Mouse (Mus musculus) c-Kit-negative CD71-positive TER-119-positive erythroid progenitor cells, embryonic 14.5 days (primary cell): ENCODE measurements around the gene Vwa3b.

Experiments used
- DNase-seq: peaks from one replicate; pipeline ENCODE4 v3.0.0-alpha.2; 2013; ENCODE audit warnings: low read depth, low spot score

Vwa3b gene

DNA sequence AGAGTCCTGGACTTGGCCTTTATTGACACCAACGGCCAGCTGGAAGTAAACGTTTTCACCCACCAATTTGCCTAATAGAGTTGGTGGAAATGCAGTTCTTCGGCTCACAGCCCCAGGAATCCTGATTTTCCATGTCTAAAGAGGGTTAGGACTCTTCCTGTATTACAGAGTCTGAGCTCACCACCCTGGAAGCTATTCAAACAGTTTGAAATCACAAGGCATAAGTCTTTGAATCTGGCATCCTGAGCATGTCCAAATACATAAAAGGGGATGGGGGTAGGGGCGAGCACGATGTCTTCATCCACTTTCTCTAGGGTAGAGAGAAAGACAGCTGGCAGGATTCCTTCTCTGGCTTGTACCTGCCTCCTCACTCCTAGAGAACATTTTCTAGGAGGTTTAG lies 34.5 kb downstream of the Vwa3b start:
- no peak for DNase-seq

DNA sequence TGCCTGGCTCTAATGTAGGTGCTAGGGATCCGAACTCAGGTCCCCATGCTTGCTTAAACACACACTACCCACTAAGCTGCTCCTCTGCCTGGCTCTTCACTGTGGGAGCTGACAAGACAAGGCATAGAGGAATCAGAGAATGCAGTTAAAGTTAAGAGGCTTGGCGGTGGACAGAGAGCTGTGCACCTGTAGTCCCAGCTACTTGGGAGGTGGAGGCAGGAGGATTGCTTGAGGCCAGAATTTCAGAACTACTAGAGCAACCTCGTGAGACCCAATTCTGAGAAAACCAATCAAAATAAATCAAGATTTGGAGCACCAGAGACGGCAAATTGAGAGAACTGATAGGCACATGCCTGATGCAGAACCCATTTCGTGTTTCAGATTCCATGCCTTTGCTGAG lies 36.7 kb downstream of the Vwa3b start:
- DNase-seq = no peak

DNA sequence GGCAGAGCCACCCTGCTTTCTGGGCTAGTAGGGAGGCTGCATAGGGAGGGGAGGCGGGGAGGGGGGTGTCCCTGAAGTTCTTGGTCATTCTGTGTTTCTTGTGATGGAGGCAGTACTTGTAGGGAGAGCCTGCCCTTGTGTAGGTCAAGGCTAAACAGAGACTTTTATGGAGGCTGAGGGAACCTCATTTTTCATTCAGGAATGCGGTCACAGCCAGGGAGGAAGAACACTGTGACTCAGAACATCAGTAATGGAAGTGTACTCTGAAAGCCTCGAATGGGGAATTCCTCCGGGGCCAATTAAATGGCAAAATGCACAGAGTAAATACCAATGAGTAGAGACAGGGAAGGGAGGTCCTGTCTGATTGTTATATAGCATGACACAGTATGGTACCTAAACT lies 37.4 kb downstream of the Vwa3b start:
- no peak for DNase-seq

DNA sequence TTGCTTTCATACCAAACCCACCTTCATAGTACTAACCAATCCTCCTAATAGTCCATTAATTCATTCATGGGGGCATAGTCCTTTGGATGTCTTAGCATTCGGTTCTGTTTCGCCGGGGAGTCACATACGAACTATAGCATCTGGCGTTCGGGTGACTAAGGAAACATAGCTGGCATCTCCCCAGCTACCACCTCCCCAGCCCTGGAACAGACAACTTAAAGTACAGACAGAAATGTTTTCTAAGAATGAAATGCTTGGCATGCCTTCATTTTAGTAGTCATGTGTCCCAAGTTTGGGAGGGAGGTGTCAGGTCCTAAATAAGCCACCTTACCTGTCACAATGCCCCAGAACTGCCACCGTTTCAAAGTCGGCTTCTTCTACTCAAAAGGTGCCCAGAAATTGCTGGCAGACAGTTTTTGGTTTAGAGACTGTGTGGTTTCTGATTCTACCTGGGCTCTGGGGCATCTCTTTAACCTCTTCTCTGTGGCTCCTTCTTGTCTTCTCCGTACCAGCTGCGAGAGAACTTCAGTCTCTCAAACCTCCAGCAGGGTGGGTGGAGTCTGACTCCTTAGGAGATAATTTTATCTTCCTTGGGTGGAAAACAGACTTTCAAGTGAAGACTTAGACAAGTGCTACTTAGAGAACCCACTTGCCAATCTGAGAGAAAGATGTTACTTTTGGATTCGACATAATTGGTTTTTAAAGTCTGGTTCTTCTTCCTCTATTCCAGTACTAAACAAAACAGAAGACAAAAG lies 39.4 kb downstream of the Vwa3b start:
- DNase-seq = no peak

DNA sequence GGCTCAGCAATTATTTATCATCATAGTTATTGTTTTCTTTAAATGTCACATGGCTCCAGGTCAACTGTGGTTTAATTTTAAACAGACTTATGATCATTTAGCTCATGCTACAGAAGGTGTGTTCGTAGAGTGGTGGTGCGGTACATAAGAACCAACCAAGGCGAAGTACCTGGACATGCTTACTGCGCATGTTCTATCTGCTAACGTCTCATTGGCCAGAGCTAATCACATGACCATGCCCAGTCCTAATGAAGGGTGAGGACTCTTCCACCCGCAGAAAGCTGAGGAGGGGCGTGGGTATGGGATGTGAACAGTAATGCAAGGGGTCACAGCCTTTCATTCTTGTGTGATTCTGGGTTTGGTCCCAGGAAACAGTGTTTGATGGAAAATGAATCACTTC lies 49.4 kb downstream of the Vwa3b start:
- DNase-seq = no peak

DNA sequence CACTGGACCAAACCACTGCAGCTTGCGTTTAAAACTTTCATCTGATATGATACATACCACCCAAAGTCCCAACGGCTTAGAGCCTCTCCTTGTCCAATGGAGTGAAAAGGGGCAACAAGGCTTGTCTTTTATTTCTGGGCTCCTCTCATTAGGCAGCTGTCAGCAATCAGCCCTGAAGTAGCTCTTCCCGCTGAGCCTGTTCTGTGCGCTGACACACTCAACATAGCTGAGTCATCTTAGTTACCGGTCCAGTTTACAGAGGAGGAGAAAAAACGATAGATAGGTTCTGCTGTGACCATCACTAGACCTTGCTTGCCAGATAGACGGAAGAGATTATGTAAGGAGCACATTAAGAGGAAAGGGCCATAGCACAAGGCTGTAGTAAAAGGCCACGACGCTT lies 50.9 kb downstream of the Vwa3b start:
- DNase-seq = no peak

DNA sequence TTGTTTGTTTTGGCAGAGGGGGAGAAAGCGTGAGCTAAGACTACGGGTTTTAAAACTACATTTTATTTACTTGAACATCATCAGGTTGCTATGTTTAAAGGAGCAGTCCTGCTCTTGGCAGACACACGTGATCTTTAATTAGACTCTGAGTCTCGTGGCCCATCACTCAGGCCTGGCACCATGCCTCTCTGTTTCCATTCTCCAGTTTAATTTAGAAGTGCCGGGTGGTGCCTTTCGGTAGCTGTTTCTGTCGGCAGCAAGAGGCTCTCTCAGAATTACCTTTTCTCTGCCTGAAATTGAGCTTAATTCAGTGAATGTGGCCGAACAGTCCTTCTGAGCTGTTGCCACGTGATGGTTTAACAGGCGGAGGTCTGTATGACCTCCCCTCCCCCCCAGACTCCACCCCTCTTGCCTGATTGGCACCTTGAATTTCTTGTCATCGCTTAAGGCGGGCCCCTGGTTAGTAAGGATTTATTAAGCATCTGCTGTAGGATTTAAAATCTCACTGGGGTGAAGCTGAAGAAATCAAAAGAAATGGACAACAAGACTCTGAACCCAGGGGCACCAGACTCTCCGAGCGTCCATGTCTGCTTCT lies 51.7 kb downstream of the Vwa3b start:
- no peak for DNase-seq

DNA sequence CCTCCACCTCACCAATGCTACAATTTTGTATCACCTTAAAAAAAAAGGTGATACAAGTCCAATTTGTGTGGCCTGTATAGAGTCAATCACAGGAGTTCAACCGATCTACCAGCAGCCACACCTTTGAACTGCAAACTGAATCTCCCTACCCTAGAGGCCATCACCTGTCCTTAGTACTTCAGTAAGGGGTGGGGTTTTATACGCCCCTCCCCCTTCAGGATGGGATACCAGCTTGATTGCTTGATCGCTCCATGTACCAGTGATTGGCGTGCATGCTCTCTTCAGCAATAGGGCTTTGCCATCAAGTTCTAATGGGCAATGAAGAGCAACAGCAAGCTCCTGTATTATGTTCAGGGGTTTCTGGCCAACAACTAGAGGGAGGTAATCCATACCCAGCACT lies 54.0 kb downstream of the Vwa3b start:
- DNase-seq = no peak

DNA sequence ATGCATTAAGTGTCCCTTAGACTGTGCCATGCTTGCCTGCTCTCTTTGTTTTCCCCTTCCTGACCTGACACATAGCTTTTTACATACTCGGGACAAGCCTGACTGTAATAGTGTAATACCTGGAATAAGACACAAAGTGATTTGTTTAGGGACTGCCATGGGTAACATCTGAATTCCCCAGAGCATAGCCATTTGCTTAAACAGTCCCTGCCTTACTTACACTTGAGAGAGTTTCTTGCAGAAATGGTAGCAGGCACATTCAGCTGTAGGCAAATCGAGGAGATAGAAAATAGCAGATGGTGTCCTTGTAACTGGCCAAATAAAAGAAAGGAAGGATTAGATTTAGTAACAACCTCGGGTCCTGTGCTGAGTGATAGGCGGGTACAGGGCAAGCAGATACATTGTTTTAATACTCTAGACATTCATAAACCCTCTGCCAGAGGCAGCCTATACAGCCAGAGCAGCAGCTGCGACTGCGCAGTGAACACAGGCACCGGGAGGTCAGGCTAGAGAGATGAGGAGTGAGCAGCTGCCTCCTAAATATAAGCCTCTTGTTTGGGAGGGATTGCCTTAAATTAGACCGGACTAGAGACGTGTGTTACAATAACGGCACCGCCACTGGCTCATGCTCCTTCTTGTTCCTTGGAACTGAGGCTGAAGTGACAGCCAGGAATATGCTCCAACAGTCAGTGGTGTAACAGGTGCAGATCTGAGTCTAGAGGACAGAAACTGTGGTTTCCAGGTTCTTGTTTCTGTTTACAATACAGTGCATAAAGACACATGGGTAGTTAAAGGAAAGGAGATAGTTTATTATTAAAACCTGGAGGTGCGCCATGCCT lies 55.2 kb downstream of the Vwa3b start:
- no peak for DNase-seq

DNA sequence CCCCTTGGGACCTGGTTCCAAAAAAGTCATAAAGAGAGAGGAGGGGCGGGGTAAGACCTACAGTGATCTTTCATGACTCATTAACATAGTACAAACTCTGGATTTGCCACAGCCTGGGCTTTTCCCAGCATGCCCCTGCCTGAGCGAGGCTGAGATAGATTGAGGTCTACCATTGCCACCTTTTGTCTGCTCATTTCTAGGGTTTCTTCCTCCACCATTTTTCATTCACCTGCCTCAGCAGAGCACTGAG lies 55.7 kb downstream of the Vwa3b start:
- no peak for DNase-seq

DNA sequence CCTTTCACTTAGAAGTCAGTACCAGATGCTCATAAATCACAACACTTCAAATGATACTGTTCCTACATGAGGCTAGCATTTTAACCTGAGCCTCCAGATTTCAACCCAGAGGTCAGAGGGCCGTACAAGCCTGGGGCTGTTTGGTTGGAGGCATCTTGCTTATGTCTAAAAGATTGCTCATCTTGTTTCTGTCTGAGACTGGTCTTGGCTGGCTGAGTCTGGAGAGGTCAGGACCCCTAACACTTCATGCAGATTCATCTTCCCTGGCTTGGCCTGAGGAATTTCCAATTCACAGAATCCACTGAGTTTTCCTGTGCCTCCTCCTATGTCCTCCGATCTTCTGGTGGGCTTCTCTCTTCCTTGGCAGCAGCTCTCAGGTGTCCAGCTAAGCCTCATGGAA lies 57.7 kb downstream of the Vwa3b start:
- DNase-seq = no peak

DNA sequence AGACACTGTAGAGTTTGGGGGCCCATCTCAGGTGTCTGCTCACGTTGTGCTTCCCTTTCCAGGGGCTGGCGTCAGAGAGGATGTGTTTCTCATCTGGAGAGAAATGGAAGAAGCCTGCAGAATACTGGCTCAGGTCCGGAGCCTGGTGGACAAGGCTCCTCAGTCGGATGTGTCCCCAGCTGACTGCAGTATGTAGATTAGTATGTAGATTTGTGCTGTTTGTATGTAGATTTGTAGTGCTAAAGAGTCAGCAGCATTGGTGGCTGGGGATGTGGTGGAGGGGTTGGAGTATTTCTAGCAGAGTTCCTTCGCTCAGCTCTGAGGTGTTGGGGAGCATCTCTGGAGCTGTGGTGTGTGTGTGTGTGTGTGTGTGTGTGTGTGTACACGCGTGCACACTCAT lies 58.8 kb downstream of the Vwa3b start:
- DNase-seq = no peak

DNA sequence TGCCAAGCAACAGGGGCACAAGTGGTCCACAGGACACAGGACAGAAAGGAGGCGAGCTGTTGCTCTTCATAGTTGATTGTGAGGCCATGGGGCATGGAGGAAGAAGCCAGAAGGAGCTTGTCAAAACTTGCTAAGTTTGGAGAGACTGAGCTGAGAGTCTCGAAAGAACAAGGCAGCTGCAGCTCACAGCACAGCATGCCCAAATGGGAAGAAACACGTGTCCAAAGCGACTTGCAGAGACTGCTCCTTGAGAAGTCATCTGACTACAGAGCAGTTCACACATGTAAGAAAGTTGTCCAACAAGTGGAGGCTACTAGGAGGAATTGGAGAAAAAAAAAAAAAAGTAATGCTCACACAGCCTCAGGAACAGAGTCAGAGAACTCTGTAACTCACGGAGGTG lies 62.8 kb downstream of the Vwa3b start:
- no peak for DNase-seq

DNA sequence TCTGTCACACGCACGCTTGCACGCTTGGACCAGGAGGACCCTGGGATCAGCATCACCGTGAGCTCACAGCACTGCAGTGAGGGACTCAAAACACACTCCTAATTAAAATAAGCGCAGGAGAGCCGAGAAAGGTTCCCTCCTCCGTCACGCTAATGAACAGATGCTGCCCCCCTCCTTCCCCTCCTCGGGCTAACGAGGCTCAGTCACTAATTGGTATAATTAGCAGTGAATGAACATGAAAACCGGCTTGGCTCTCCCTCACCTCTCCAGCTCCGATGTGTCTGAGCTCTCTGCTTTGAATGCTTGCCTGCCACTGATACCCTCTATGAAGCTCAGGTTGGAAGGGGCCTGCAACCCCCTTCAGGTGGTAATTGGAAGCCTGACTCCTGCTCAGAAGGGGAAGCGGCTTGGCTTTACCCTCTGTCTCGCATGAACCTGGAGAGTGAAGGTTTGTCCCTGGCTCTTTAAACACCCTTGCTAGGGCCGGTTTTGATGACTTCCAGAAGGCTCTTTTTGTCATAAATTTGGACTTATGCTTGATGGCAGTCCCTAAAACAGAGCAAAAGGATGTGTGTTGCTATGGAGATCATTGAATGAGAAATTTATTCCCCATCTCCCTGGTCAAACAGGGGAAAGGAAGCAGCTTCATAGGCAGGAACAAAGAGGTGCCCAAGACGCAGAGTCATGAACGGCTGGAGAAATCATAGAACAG lies 71.1 kb downstream of the Vwa3b start:
- no peak for DNase-seq

DNA sequence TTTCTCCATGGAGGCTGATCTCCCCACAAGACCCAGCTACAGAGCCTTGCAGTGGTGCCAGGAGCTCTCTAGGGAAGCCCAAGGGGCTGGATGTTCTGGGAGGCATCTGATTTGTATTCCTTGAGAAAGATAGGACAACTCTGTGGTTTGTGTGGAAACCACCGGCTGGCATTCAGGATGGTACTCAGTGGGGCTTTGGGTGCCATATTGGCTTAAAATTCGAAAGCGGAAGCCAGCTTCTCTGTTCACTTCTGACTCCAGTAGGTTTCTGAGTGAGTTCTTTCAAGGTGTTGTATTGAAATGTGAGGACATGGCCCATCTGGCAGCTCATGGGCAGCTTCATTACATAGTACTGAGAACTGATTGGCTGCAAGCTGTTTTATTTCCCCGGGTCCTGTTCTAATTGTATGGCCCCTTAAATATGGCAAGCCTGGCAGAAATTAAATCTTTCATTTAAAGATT lies 71.7 kb downstream of the Vwa3b start:
- DNase-seq = no peak

DNA sequence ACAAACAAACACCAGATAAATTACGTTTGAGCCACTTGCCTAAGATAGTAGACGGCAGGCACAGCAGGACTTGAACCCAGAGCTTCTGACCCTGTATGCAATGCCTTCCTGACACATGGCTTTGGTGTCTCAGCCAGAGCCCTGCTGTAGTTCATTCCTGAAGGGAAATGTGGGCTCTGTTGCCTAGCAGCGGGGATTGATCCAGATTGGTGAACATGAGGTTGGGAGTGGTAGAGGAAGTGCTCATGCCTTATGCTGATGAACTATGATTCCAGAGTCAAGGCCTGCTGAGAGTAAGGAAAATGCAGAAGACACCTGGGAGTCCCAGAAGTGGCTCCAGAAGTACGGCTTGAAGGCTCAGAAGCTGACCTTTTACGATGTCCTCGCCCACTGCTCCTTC lies 74.0 kb downstream of the Vwa3b start:
- no peak for DNase-seq

DNA sequence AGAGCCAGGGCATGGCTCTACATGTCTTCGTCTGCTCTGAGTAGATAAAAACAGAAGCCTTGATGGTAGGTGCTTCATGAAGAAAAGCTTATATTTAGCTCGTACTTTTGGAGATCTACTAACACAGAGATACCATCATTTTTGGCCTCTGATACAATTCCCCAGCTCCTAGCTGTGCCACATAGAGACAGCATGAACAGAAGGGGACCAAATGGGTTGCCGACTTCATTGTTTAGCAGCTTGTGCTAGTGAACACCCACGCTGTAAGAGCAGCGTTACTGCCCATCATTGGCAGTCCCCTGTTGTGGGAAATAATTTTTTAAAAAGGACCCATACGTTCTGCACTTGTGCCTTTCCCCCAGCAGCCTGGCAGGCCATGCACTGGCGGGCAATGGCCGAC lies 74.6 kb downstream of the Vwa3b start:
- DNase-seq = no peak

DNA sequence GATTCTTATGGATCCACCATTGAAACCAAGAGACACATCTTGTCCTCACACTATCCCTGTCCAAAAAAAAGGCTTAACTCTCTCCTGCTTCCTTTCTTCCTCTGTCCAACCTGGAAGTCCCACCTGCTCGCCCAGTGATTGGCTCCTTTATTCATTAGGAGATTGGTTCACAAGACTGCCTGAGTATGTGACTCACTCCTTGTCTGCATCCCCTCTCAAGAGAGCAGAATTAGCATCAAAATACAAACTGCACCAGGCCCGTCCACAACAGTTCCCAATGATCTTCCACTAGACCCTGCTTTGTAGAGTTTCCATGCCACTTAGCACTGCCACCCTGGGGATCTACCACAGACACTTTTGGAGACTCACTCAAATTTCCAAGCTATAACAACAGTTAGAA lies 75.3 kb downstream of the Vwa3b start:
- no peak for DNase-seq

DNA sequence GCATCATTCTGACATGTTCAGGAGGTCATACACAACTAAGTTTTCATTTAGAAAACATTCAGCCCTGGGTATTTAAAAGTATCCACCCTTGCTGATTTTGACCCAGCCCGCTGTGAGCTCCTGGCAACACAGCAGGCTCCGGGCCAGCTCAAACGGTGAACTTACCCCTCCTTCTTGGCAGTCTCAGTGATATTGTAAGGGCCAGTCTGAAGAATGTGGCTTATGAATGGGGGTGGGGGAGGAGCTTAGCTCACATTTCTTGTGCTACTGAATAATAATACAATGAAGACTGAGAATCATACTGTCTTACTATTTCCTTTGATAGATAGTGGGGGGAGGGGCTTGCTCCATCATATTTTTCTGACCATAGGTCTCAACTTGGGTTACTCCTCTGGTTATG lies 78.8 kb downstream of the Vwa3b start:
- DNase-seq = no peak

DNA sequence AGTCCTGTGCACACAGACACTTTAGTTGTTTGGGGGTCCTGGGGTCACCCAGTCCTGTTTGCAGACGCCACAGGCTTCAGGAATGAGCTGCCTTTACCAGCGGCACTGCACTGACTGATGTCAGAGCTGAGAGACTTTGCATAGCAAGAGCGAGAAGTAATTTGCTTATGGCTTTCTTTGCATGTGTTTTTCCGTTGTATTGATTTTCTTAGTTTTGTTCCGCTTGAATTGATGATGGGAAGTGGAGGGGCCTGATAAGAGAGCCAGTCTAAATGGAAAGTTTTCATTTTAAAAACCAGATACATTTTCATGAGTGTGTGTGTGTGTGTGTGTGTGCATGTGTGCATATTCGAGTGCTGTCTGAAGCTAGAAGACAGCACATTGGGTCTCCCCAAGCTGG lies 87.4 kb downstream of the Vwa3b start:
- no peak for DNase-seq

DNA sequence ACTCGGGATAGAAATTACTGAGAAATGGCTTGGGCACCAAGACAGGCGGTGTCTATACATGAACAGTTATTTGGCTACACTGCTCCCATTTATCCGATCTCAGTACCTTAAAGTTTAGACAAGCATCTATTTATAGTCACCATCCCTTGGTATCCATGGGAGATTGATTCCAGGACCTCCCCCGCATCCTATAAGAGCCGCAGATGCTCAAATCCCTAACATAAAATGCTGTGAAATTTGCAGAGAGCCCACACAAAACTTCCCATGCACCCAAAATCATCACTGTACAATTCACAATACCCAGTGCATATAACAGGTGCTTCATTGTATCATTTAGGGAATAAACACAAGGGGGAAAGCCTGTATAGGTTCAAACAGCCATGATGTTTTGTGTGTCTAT lies 89.5 kb downstream of the Vwa3b start:
- no peak for DNase-seq

DNA sequence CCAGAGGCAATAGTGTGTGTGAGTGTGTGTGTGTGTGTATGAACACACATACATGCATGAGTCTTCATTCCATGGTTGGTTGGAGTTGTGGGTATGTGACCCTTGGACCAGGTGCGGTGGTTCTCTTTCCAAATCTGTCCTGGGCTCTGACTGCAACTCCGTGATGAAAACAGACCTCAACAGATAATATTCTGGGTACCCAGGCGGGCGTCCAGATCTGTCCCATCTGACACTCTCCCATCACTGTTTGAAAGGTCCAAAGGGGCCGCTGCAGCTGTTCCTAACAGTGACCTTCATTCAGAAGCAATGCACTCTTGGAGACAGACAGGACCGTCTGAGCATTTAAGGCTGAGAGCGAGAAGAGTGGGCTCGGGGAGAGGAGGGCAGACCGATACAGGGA lies 90.2 kb downstream of the Vwa3b start:
- no peak for DNase-seq

DNA sequence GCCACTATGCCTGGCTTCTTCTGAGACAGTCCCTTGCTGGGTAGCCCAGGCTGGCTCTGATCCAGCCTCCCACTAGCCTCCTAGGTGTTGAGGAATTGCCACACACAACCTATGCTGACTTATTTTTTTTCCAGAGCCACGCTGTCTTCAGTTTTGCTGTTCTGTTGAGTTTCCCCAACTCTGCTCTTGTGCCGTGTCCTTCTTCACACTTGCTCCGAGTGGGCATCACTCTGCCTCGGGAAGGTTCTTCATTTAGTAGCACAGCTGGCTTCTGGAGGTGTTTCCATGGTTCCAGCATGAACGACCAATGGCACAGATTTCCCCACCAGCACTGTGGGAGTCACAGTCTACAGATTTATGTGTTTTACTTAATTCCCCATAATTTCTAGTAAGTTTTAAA lies 91.6 kb downstream of the Vwa3b start:
- no peak for DNase-seq
